Mouse (Mus musculus) lung, postnatal 0 days (tissue): ENCODE data around the gene Rps25. TPM values are rescaled to one million over a fixed set of nuclear protein-coding genes. Genes with fewer than 3 reads are reported as not detected.
"Not testable (repeated sequence)": the region's sequence is repeated elsewhere in the genome, so short reads cannot be mapped to it uniquely, and the experiment has no call there.

ENCODE experiments used
- ATAC-seq: fragments of 200-750 bp; cut with Nextera tagmentation; 2 replicates; pipeline ENCODE4 v1.8.0; 2017; ENCODE audit warnings: moderate library complexity
- DNase-seq: peaks from one replicate; pipeline ENCODE4 v3.0.0-alpha.2; 2016; ENCODE audit warnings: low spot score
- H3K27ac ChIP-seq: fragments of 300-500 bp; sonication (generic); 2 replicates; pipeline ENCODE4 v1.5.1; 2014; ENCODE audit warnings: antibody characterized with exemption, mild to moderate bottlenecking, low read length, mixed read lengths
- H3K27me3 ChIP-seq: fragments of 300-500 bp; sonication (generic); replicated peaks from 2 replicates; pipeline ENCODE4 v1.6.1; 2014; ENCODE audit warnings: low read length, mixed read lengths; ENCODE audit not compliant: insufficient read depth
- H3K36me3 ChIP-seq: fragments of 300-500 bp; sonication (generic); 2 replicates; pipeline ENCODE4 v1.6.1; 2014; ENCODE audit warnings: low read length, mixed read lengths; ENCODE audit not compliant: insufficient read depth
- H3K4me1 ChIP-seq: fragments of 300-500 bp; sonication (generic); 2 replicates; pipeline ENCODE4 v1.6.1; 2014; ENCODE audit warnings: antibody characterized with exemption, low read depth, low read length, mixed read lengths; ENCODE audit not compliant: insufficient read depth
- H3K4me2 ChIP-seq: fragments of 300-500 bp; sonication (generic); replicated peaks from 2 replicates; pipeline ENCODE4 v1.6.1; 2014; ENCODE audit warnings: low read depth, mild to moderate bottlenecking, low read length, moderate library complexity, mixed read lengths
- H3K4me3 ChIP-seq: fragments of 300-500 bp; sonication (generic); 2 replicates; pipeline ENCODE4 v1.5.1; 2014; ENCODE audit warnings: low read depth, low read length
- H3K9ac ChIP-seq: fragments of 300-500 bp; sonication (generic); replicated peaks from 2 replicates; pipeline ENCODE4 v1.6.1; 2014; ENCODE audit warnings: low read depth, mild to moderate bottlenecking
- H3K9me3 ChIP-seq: fragments of 300-500 bp; sonication (generic); 2 replicates; pipeline ENCODE4 v1.6.1; 2016; ENCODE audit warnings: low read length, mixed read lengths
- CTCF ChIP-seq: IDR thresholded peaks from 2 replicates; pipeline ENCODE4 v1.5.1; 2016; ENCODE audit warnings: antibody characterized with exemption, mild to moderate bottlenecking
- EP300 ChIP-seq: IDR thresholded peaks from 2 replicates; pipeline ENCODE4 v1.6.1; 2016; ENCODE audit warnings: antibody characterized with exemption, mild to moderate bottlenecking, control low read depth
- WGBS: fragments of 180-500 bp; shearing (Covaris S2); extraction: QIAGEN DNeasy Blood & Tissue Kit; methylation state at CpG from one replicate; pipeline ENCODE4 v1.1.7; 2014; 5-methylcytosine and 5-hydroxymethylcytosine counted together
- microRNA-seq: library from miRNA; unstranded; fragments of <30 nt; microRNA quantifications from one replicate; pipeline ENCODE4, GENCODE M21; 2016
- polyA plus RNA-seq: library from polyadenylated mRNA; unstranded; fragments of >200 nt; fragmentation: Nextera tagmentation; extraction: Ambion mirVana; gene quantifications from 2 replicates; pipeline ENCODE4 v1.2.1, GENCODE M21; 2015

The Rps25 gene
- polyA plus RNA-seq, 1 experiment from 2014 or later, result 2,031 TPM

GRCm38 (mm10) chr9:44440961-44441360 is 34.0 kb downstream of the Rps25 start, which contains the start of gene Foxr1:
Gene Foxr1 (minus strand): TSS chr9:44441136.
- WGBS, result 70% methylated on average over 19 of the region's 19 CpGs
- Histone ChIP-seq H3K27ac (no peak within 1 kb of the TSS), H3K4me3 (no peak within 1 kb of the TSS), H3K9me3 (no peaks in the 10 kb centered on the region), H3K27me3 (no peaks in the 10 kb centered on the region), H3K36me3 (no peaks in the 10 kb centered on the region), H3K4me1 (no peaks in the 10 kb centered on the region), H3K9ac (no peak within 1 kb of the TSS), H3K4me2 (no peak within 1 kb of the TSS)
- ATAC-seq (no peak), DNase-seq (no peak)
- TF ChIP-seq CTCF, result no peak
- no peak for TF ChIP-seq EP300

GRCm38 (mm10) chr9:44444402-44445025 is 37.6 kb downstream of the Rps25 start:
- DNase-seq, H3K4me3 ChIP-seq, H3K27ac ChIP-seq, H3K9me3 ChIP-seq, H3K4me2 ChIP-seq, ATAC-seq, H3K9ac ChIP-seq, H3K36me3 ChIP-seq, H3K27me3 ChIP-seq, H3K4me1 ChIP-seq: not testable (repeated sequence)
- WGBS, result 74% methylated on average over 7 of the region's 7 CpGs

DNA sequence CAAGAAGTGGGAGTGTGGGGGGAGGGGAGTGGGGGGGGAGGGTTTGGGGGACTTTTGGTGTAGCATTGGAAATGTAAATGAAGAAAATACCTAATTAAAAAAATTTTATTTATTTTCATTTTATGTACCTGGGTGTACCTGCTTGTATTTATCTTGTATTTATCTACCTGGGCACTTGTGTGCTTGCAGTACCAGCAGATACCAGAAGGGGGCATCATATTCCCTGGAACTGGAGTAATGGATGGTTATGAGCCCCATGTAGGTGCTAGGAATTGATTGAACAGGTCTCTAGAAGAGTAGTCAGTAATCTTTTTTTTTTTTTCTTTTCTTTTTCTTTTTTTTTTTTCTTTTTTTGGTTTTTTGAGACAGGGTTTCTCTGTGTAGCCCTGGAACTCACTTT is 43.4 kb downstream of the Rps25 start:
- Histone ChIP-seq H3K9me3 (no peaks in the 10 kb centered on the region), H3K4me2 (no peak overlapping the region), H3K36me3 (no peaks in the 10 kb centered on the region), H3K27me3 (no peaks in the 10 kb centered on the region; the same call in 1 of the 2 replicates), H3K27ac (no peak overlapping the region), H3K9ac (no peak overlapping the region), H3K4me1 (no peaks in the 10 kb centered on the region), H3K4me3 (no peak overlapping the region)
- TF ChIP-seq CTCF (peak; percentile 56), EP300 (no peak)
- no peak for DNase-seq
- no peak for ATAC-seq

DNA sequence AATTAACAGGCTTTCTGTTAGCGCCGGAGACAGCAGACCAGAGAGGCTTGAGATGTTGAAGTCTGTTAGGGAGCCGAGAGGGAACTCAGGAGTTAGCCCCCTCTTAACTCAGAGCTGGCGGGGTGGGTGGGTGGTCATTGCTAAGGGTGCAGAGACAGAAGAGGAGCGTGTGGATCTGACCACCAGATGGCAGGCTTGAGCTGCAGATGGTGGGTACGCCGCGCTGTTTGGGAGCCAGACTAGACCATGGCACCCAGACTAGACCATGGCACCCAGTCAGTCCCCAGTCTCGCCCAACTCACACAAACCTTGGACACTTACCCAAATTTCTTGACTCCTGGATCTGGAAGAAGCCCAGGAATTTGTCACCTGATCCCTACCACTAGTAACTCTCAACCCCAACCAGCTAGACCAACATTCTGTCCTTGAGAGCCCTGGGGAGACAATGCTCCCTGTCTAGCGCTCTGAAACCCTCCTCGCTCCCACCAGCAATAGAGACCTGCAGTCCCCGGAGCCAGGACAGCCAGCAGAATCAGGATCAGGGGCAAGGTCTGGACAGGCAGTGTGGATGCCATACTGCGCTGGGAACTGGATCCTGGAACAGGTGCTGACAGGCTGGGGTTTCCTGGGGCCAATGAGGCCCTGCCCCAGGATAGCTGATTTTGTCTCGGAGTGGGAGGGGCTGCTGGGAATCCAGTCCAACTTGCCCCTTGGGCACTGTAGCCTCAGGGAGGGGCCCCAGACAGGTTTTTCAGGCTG is 47.4 kb downstream of the Rps25 start:
- no peak overlapping the region for H3K9ac ChIP-seq
- no peaks in the 10 kb centered on the region for H3K9me3 ChIP-seq
- no peaks in the 10 kb centered on the region for H3K36me3 ChIP-seq
- no peaks in the 10 kb centered on the region; the same call in 1 of the 2 replicates for H3K27me3 ChIP-seq
- 12% methylated on average over 14 of the region's 14 CpGs for WGBS
- H3K4me3 ChIP-seq, result no peak overlapping the region
- ATAC-seq, result peak; percentile 90
- peak; percentile 97 for TF ChIP-seq CTCF
- no peak for TF ChIP-seq EP300
- H3K27ac ChIP-seq, result no peak overlapping the region
- no peak overlapping the region for H3K4me2 ChIP-seq
- DNase-seq, result peak; percentile 87
- no peaks in the 10 kb centered on the region for H3K4me1 ChIP-seq

GRCm38 (mm10) chr9:44454891-44455220 is 47.9 kb downstream of the Rps25 start, which contains the start of gene Upk2:
Gene Upk2 (minus strand): TSS chr9:44454976.
- H3K27me3 ChIP-seq, result no peaks in the 10 kb centered on the region; the same call in 1 of the 2 replicates
- ATAC-seq, result peak; percentile 35; the same call in 1 of the 2 replicates
- H3K9ac ChIP-seq, result no peak within 1 kb of the TSS
- 24% methylated on average over 4 of the region's 4 CpGs for whole genome bisulfite sequencing
- H3K36me3 ChIP-seq, result no peaks in the 10 kb centered on the region
- no peaks in the 10 kb centered on the region for H3K9me3 ChIP-seq
- H3K4me2 ChIP-seq, result no peak within 1 kb of the TSS
- no peaks in the 10 kb centered on the region for H3K4me1 ChIP-seq
- TF ChIP-seq CTCF, result peak; percentile 42
- no peak for TF ChIP-seq EP300
- no peak for DNase-seq
- no peak within 1 kb of the TSS for H3K27ac ChIP-seq
- no peak within 1 kb of the TSS for H3K4me3 ChIP-seq

DNA sequence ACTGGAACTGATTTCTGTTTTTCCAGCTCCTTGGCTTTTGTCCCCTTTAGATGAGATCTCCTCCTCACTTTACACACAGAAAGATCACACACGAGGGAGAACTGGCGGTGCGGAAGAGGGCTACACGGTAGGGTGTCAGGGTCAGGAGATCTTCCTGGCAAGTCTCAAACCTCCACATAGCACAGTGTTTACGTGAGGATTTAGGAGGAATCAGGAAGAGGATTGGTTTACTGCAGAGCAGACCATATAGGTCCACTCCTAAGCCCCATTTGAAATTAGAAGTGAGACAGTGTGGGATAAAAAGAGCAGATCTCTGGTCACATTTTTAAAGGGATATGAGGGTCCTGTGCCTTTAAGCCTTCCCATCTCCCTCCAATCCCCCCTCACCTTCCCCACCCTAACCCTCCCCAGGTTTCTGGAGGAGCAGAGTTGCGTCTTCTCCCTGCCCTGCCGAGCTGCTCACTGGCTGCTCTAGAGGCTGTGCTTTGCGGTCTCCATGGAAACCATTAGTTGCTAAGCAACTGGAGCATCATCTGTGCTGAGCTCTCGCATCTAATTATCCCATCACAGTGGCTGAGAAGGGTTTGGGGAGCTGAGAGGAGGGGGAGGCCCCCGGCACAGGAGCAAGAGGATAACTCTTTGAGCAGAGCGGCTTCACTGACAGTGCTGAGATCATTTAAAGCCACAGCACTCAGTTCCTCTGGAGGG is 50.2 kb downstream of the Rps25 start:
- TF ChIP-seq EP300 (no peak), CTCF (no peak)
- DNase-seq, result no peak
- H3K4me1 ChIP-seq, result no peaks in the 10 kb centered on the region

More for the DNA sequence above, 50.2 kb downstream of the Rps25 start:
- H3K27ac ChIP-seq, result no peak overlapping the region
- no peak overlapping the region for H3K4me2 ChIP-seq
- ATAC-seq, result no peak
- no peaks in the 10 kb centered on the region for H3K36me3 ChIP-seq
- 8% methylated on average over 11 of the region's 11 CpGs for WGBS
- H3K9me3 ChIP-seq, result no peaks in the 10 kb centered on the region
- no peaks in the 10 kb centered on the region; the same call in 1 of the 2 replicates for H3K27me3 ChIP-seq
- no peak overlapping the region for H3K9ac ChIP-seq
- H3K4me3 ChIP-seq, result no peak overlapping the region

Small RNA genes lying within 50 kb of the gene (microRNA-seq; reads per million reads assigned to microRNA genes)
- gene Mir7085, result not detected

Other genes with a start within 250 kb of the Rps25 start
- gene Cbl, start 173.1 kb upstream of the Rps25 start, polyA plus RNA-seq, result 6.8 and 9.3 TPM in 2 replicates
- 59.6 and 60.0 TPM in 2 replicates for gene Ccdc153, start 166.5 kb upstream of the Rps25 start, polyA plus RNA-seq
- 0.13 TPM in 1 of 2 replicates, not detected in the other for gene Pdzd3, start 155.7 kb upstream of the Rps25 start, polyA plus RNA-seq
- gene Nlrx1, start 138.5 kb upstream of the Rps25 start, polyA plus RNA-seq, result 9.4 and 10.1 TPM in 2 replicates
- gene Abcg4, start 118.5 kb upstream of the Rps25 start, polyA plus RNA-seq, result 0.47 and 0.63 TPM in 2 replicates
- 10.0 and 11.3 TPM in 2 replicates for gene Hinfp, start 101.5 kb upstream of the Rps25 start, polyA plus RNA-seq
- 8.1 and 10.3 TPM in 2 replicates for gene C2cd2l, start 86.9 kb upstream of the Rps25 start, polyA plus RNA-seq
- gene Dpagt1, start 81.1 kb upstream of the Rps25 start, polyA plus RNA-seq, result 38.3 and 42.1 TPM in 2 replicates
- 50.0 and 52.7 TPM in 2 replicates for gene H2afx, start 72.4 kb upstream of the Rps25 start, polyA plus RNA-seq
- gene Hmbs, start 62.9 kb upstream of the Rps25 start, polyA plus RNA-seq, result 57.5 and 59.3 TPM in 2 replicates
- 24.5 and 26.1 TPM in 2 replicates for gene Vps11, start 45.5 kb upstream of the Rps25 start, polyA plus RNA-seq
- 11.1 and 11.4 TPM in 2 replicates for gene Hyou1, start 27.6 kb upstream of the Rps25 start, polyA plus RNA-seq
- 14.7 and 17.7 TPM in 2 replicates for gene Slc37a4, start 10.3 kb upstream of the Rps25 start, polyA plus RNA-seq
- gene Trappc4, start 461 bp downstream of the Rps25 start, polyA plus RNA-seq, result 133 and 136 TPM in 2 replicates
- 24.2 and 24.5 TPM in 2 replicates for gene Ccdc84, start 11.4 kb downstream of the Rps25 start, polyA plus RNA-seq
- gene Foxr1, start 34.0 kb downstream of the Rps25 start, polyA plus RNA-seq, result not detected in 2 replicates
- gene Upk2, start 47.8 kb downstream of the Rps25 start, polyA plus RNA-seq, result 2.2 and 2.3 TPM in 2 replicates
- gene Bcl9l, start 75.7 kb downstream of the Rps25 start, polyA plus RNA-seq, result 10.7 and 12.3 TPM in 2 replicates
- 0.17 TPM in 2 replicates for gene Cxcr5, start 154.7 kb downstream of the Rps25 start, polyA plus RNA-seq
- 13.9 and 18.3 TPM in 2 replicates for gene Ddx6, start 197.8 kb downstream of the Rps25 start, polyA plus RNA-seq